Mouse (Mus musculus) intestine, embryonic 15.5 days (tissue): Measurements from ENCODE around the gene Snx6. TPM values are rescaled to one million over a fixed set of nuclear protein-coding genes. Genes with fewer than 3 reads are reported as not detected.
A peak's percentile ranks its signal among the peaks of the same experiment; 100 is the strongest.
"Not testable (repeated sequence)": the region's sequence is repeated elsewhere in the genome, so short reads cannot be mapped to it uniquely, and the experiment has no call there.

Source experiments
- ATAC-seq: fragments of 200-750 bp; cut with Nextera tagmentation; 2 replicates; pipeline ENCODE4 v1.8.0; 2017; ENCODE audit warnings: moderate TSS enrichment, moderate library complexity
- H3K27ac ChIP-seq: fragments of 300-500 bp; sonication (generic); 2 replicates; pipeline ENCODE4 v1.5.1; 2015; ENCODE audit warnings: mild to moderate bottlenecking, inconsistent platforms
- H3K27me3 ChIP-seq: fragments of 300-500 bp; sonication (generic); replicated peaks from 2 replicates; pipeline ENCODE4 v1.6.1; 2015; ENCODE audit warnings: inconsistent platforms
- H3K36me3 ChIP-seq: fragments of 300-500 bp; sonication (generic); 2 replicates; pipeline ENCODE4 v1.6.1; 2015; ENCODE audit warnings: inconsistent platforms
- H3K4me1 ChIP-seq: fragments of 300-500 bp; sonication (generic); replicated peaks from 2 replicates; pipeline ENCODE4 v1.6.1; 2015; ENCODE audit warnings: inconsistent platforms
- H3K4me2 ChIP-seq: fragments of 300-500 bp; sonication (generic); replicated peaks from 2 replicates; pipeline ENCODE4 v1.6.1; 2015; ENCODE audit warnings: mild to moderate bottlenecking, inconsistent platforms
- H3K4me3 ChIP-seq: fragments of 300-500 bp; sonication (generic); replicated peaks from 2 replicates; pipeline ENCODE4 v1.5.1; 2015; ENCODE audit warnings: inconsistent platforms
- H3K9ac ChIP-seq: fragments of 300-500 bp; sonication (generic); 2 replicates; pipeline ENCODE4 v1.6.1; 2015; ENCODE audit warnings: inconsistent platforms
- H3K9me3 ChIP-seq: fragments of 300-500 bp; sonication (generic); 2 replicates; pipeline ENCODE4 v1.6.1; 2016; ENCODE audit warnings: inconsistent platforms
- WGBS: fragments of 180-500 bp; shearing (Covaris S2); methylation state at CpG from one replicate; pipeline ENCODE4 v1.1.7; 2015; 5-methylcytosine and 5-hydroxymethylcytosine counted together
- polyA plus RNA-seq: library from polyadenylated mRNA; unstranded; fragments of >200 nt; fragmentation: Nextera tagmentation; extraction: Ambion mirVana; gene quantifications from 2 replicates; pipeline ENCODE4 v1.2.1, GENCODE M21; 2015

Gene Snx6
- polyA plus RNA-seq, 1 experiment from 2014 or later, result 201 TPM

GRCm38 (mm10) chr12:54713822-54714626, 81.5 kb downstream of the Snx6 start:
- 3% methylated on average over 5 of the region's 48 CpGs for WGBS
- H3K4me3 ChIP-seq, H3K4me1 ChIP-seq, H3K9ac ChIP-seq, H3K27ac ChIP-seq, H3K4me2 ChIP-seq, H3K27me3 ChIP-seq, H3K9me3 ChIP-seq, H3K36me3 ChIP-seq: not testable (repeated sequence)
- peak; percentile 71 for ATAC-seq

- 1% methylated on average over 3 of the region's 8 CpGs for WGBS
These were observed 85.0 kb downstream of the Snx6 start for GRCm38 (mm10) chr12:54710494-54710879.

GRCm38 (mm10) chr12:54709691-54710493, 85.6 kb downstream of the Snx6 start:
- not testable (repeated sequence) for H3K4me3 ChIP-seq, H3K36me3 ChIP-seq, H3K4me2 ChIP-seq, H3K9ac ChIP-seq, H3K27ac ChIP-seq, H3K27me3 ChIP-seq, H3K9me3 ChIP-seq, H3K4me1 ChIP-seq
- WGBS, result 0% methylated on average over 12 of the region's 44 CpGs
- ATAC-seq, result peak; percentile 81

More at GRCm38 (mm10) chr12:54710494-54710879, 85.0 kb downstream of the Snx6 start:
- ATAC-seq, result peak; percentile 85
- not testable (repeated sequence) for H3K4me1 ChIP-seq, H3K4me3 ChIP-seq, H3K9me3 ChIP-seq, H3K9ac ChIP-seq, H3K4me2 ChIP-seq, H3K27me3 ChIP-seq, H3K27ac ChIP-seq, H3K36me3 ChIP-seq

GRCm38 (mm10) chr12:54699394-54699793, 96.1 kb downstream of the Snx6 start:
- H3K27me3 ChIP-seq, result no peaks in the 10 kb centered on the region
- no peak overlapping the region for H3K9ac ChIP-seq
- no peaks in the 10 kb centered on the region for H3K4me1 ChIP-seq
- ATAC-seq, result no peak
- no peaks in the 10 kb centered on the region for H3K9me3 ChIP-seq
- H3K4me3 ChIP-seq, result no peak overlapping the region
- no peak overlapping the region for H3K27ac ChIP-seq
- H3K36me3 ChIP-seq, result no peaks in the 10 kb centered on the region
- H3K4me2 ChIP-seq, result no peak overlapping the region
- WGBS, result 73% methylated on average over 7 of the region's 7 CpGs

- Histone ChIP-seq H3K4me1 (no peaks in the 10 kb centered on the region), H3K9ac (no peak overlapping the region), H3K27me3 (no peaks in the 10 kb centered on the region), H3K9me3 (no peaks in the 10 kb centered on the region), H3K4me2 (no peak overlapping the region), H3K36me3 (no peaks in the 10 kb centered on the region), H3K27ac (no peak overlapping the region), H3K4me3 (no peak overlapping the region)
- no peak for ATAC-seq
- WGBS, result 49% methylated on average over 6 of the region's 6 CpGs
These were observed 97.7 kb downstream of the Snx6 start for GRCm38 (mm10) chr12:54697791-54698250.

GRCm38 (mm10) chr12:54697003-54697597, 98.4 kb downstream of the Snx6 start:
- H3K27me3 ChIP-seq, result no peaks in the 10 kb centered on the region
- H3K4me2 ChIP-seq, result no peak overlapping the region
- peak; percentile 59 for ATAC-seq
- WGBS, result 8% methylated on average over 7 of the region's 7 CpGs
- H3K27ac ChIP-seq, result 0 out of 2 replicates have a peak overlapping the region, but pooled peaks have one; percentile 32
- no peaks in the 10 kb centered on the region for H3K9me3 ChIP-seq
- H3K4me3 ChIP-seq, result no peak overlapping the region
- no peaks in the 10 kb centered on the region for H3K4me1 ChIP-seq
- no peak overlapping the region for H3K9ac ChIP-seq
- H3K36me3 ChIP-seq, result no peaks in the 10 kb centered on the region

Other genes starting within 250 kb of the Snx6 start
- 218 and 233 TPM in 2 replicates for gene Sptssa, start 139.1 kb downstream of the Snx6 start, polyA plus RNA-seq
- 54.6 and 58.1 TPM in 2 replicates for gene Eapp, start 99.8 kb downstream of the Snx6 start, polyA plus RNA-seq
- 157 and 174 TPM in 2 replicates for gene Cfl2, start 67.2 kb upstream of the Snx6 start, polyA plus RNA-seq
- gene Gm20403, start 190.8 kb upstream of the Snx6 start, polyA plus RNA-seq, result not detected in 2 replicates
- 21.3 and 29.1 TPM in 2 replicates for gene Baz1a, start 218.6 kb upstream of the Snx6 start, polyA plus RNA-seq